Mouse (Mus musculus): Measurements from ENCODE around the gene Tanc2. TPM values are rescaled to one million over a fixed set of nuclear protein-coding genes. Genes with fewer than 3 reads are reported as not detected.

Tanc2 gene
- polyA plus RNA-seq, 1 experiment from 2014 or later: 14.5 TPM

Small RNA genes within 50 kb of the gene (microRNA-seq; reads per million reads assigned to microRNA genes)
- gene Gm23990: not detected

Other genes starting within 250 kb of the Tanc2 start
- 0.36 TPM in 1 of 2 replicates, not detected in the other for gene March10, start 133.3 kb upstream of the Tanc2 start, polyA plus RNA-seq (2015; fragmentation: Nextera tagmentation; extraction: Ambion mirVana)